Mouse (Mus musculus) heart, adult 11 months (tissue): ENCODE measurements around the gene Slc25a21.

Experiments used
- DNase-seq: peaks from one replicate; pipeline ENCODE4 v3.0.0; 2022

Gene Slc25a21

GRCm38 (mm10) chr12:56737104-56737503, 460.2 kb downstream of the Slc25a21 start:
- DNase-seq, result no peak

- no peak for DNase-seq
These were observed 469.6 kb downstream of the Slc25a21 start for GRCm38 (mm10) chr12:56727631-56728030.

DNA sequence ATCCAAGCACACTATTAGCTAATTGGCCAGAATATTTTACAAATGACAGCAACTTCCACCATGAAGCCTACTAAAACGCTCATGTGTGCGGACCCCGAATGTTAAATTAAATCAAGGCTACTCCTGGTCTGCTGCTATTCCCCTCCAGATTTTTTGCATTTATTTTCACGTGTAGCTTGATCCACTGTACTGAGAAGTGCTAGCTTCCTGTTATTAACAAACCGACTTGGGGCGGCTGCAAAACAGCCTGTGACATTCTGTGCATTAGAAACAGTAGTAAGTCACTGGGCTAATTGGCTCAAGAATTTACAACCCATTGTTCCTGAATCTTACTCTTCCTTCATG, 478.6 kb downstream of the Slc25a21 start:
- DNase-seq, result no peak

GRCm38 (mm10) chr12:56717971-56718706, 479.1 kb downstream of the Slc25a21 start:
- no peak for DNase-seq

- DNase-seq, result no peak
These were observed 496.3 kb downstream of the Slc25a21 start for GRCm38 (mm10) chr12:56701004-56701403.

DNA sequence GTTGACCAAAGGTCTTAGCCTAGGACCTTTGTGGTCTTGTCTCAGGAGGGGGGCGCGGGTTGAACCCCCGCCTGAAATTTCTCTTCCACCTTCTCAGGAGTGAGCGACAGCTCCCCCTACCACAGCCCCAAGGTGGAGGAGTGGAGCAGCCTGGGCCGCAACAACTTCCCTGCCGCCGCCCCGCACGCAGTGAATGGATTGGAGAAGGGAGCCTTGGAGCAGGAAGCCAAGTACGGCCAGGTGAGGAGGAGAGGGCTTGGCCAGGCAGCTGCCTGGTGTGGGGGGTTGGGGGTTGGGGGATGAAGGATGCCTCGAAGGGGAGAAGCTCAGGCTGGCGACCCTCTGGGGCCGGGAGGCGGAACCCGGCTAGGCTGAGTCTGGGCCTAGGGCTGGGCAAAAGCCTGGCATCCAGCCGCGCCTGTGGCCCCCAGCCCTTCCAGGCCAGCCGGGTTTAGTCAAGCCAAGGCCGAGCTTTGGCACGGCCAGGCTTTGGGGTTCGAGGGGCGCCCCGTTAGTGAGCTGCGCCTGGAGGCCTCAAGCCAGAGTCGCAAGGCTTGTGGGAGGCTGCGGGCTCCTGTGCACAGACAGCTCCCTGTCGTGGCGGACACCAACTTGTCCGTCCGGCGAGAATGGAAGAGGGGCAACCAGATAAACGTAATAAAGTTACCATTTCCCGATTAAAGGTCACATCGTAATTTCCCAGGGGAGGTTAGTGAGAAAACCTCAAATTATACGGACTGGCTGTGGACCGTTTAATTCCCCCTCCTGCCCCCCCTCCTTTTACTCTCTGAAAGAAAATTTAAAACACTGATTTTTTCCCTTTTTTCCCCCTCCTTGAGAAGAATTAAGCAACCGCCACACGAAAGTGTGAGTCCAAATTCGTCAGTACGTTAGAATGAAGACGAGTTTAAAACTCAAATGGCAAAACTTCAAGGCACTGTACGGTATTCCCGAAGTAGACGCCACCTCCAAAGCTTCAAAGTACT, 497.1 kb downstream of the Slc25a21 start:
- peak; percentile 76 for DNase-seq

GRCm38 (mm10) chr12:56699351-56699750, 497.9 kb downstream of the Slc25a21 start:
- DNase-seq, result no peak

GRCm38 (mm10) chr12:56698191-56698980, 498.9 kb downstream of the Slc25a21 start:
- no peak for DNase-seq

- DNase-seq, result peak; percentile 52
These were observed 499.5 kb downstream of the Slc25a21 start for GRCm38 (mm10) chr12:56697785-56698184.

GRCm38 (mm10) chr12:56697011-56697740, 500.1 kb downstream of the Slc25a21 start:
- DNase-seq, result peak; percentile 72

- peak; percentile 89 for DNase-seq
These were observed 500.9 kb downstream of the Slc25a21 start for GRCm38 (mm10) chr12:56696174-56697010.

DNA sequence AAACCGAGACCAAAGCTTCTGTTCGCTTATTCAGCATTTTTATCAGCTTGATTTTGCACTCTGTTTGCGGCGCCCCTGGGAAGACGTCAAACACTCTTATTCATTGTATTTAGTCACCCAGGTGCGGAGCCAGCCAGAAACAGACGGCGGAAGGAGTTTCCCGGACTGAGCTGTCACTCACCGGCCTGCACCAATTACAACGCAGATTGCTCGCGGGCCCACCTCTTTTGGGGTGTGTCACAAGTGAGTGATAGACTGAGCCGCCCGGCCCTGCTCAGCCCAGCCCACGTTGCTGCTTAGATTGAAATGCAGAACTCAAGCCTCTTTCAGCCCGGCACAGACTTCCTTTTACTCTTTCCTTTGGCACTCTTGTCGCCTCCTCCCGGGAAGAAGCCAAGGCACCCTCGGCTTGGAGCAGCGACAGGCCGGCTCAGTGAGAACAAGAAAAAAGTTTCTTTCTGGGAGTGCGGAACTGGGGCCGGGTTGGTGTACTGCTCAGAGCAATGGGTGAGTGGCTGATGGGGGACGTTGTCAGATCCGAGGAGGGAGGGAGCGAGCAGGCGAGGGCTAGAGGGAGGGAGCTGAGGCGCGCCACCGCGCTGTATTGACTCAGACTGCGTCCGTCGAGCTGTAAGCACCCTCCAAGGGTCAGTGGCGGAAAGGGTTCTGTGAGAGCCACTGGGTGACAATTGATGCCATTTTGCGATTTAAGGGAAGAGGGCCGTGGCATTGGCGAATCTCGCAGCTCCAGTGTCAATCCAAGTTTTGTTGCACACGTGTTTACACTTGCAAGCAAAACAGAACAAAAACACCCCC, 501.7 kb downstream of the Slc25a21 start:
- DNase-seq, result peak; percentile 97

DNA sequence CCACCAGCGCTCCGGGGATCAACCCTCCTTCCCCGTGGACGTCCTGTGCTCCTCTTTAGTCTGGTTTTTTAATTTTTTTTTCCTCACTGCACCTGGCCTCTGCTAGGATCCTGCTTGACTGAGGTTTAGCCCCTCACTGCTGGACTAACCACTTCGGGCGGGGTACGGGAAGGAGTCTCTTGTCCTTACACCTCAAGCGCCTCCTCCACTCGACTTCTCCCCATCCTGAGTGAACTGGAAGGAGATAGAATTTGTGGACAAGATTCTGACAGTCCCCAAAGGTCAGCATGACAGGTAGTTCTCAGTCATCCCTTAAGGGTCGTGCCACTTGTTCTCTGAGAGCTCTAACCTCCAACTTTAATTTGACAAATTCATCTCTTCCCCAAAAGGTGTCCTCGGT, 502.3 kb downstream of the Slc25a21 start:
- peak; percentile 81 for DNase-seq

DNA sequence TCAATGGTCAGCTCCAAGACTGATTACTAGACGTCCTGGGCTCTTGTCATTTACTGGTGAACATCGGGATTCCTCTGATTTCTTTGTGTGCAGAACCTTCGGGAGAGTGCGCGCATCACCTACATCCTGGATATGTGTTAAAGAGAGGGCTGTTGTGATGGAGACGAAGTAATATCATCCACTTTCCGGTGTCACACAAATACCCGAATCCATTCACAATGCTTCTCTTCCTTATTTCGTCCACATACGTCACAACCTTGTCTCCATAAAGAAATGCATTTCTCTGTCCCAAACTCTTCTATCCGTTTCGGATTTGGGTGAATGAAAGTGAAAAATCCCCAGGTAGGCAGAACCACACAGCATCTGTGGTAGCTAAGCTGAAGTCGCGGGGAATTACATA, 502.9 kb downstream of the Slc25a21 start:
- DNase-seq, result no peak

GRCm38 (mm10) chr12:56693411-56694098, 503.7 kb downstream of the Slc25a21 start:
- no peak for DNase-seq

DNA sequence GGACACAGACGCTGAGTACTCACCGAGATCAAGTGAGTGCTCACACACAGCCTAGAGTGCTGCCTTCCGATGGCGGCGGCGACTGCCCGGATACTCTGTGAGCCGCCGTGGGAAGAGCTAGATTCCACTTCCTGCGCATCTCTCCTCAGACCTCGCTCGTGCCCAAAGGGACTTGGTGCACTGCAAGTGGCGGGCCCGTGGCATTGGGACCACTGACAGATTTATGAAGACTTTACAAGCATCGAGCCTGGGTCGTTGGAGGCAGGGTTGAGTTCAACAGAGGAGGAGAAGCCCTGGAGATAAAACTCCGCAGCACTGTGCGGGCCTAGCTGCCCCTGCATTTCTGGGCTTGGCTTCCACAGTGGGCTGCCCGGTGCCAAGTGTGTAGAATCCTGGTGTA, 504.7 kb downstream of the Slc25a21 start:
- DNase-seq, result no peak

GRCm38 (mm10) chr12:56691427-56692079, 505.7 kb downstream of the Slc25a21 start, which contains the start of gene Pax9:
TSS of gene Pax9 (plus strand) at chr12:56691767.
- no peak for DNase-seq

DNA sequence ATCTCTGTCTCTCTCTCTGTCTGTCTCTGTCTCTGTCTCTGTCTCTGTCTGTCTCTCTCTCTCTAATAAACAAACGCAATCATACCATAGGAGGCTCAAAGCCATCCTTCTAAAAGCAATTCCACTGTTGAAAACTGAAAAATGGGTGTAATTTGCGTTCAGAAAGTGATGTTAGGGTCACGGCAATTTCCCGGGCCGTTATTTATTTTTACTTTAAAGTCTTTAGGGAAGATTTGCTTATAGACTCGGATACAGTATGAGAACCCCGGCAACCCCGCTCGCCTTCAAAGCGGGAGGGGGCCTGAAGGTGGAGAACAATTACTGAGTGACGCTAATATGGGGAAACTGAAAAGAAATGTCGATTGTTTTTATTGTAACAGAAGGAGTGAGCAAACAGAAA, 506.3 kb downstream of the Slc25a21 start:
- no peak for DNase-seq

- no peak for DNase-seq
These were observed 506.9 kb downstream of the Slc25a21 start for GRCm38 (mm10) chr12:56690366-56690765.
